Mouse (Mus musculus): ENCODE measurements around the gene Glp2r. TPM values are rescaled to one million over a fixed set of nuclear protein-coding genes. Genes with fewer than 3 reads are reported as not detected.

Glp2r gene
- total RNA-seq, 2 experiments from 2014 or later = 0.06 TPM; not detected in 1

DNA sequence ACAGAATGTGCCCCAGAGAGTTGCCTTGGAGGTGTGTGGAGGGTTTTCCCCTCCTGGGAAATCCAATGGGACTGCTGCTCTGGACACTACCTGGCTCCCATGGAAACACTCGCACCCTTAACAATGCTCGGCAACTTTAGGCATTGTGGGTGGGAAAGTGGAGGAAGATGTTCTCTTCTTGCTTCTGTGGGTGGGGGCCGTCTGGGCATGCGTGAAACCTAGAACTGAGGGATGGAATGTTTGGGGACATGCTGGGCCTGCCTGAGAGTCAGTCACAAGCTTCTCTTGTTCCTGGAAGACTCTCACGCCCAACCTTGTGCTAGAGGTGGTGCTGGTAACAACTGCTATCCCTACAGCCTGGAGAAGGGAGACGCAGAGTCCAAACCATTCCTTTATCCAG is 106.0 kb downstream of the Glp2r start:
- DNase-seq (ENCODE audit: low spot score in 2 of 2) = no peak

DNA sequence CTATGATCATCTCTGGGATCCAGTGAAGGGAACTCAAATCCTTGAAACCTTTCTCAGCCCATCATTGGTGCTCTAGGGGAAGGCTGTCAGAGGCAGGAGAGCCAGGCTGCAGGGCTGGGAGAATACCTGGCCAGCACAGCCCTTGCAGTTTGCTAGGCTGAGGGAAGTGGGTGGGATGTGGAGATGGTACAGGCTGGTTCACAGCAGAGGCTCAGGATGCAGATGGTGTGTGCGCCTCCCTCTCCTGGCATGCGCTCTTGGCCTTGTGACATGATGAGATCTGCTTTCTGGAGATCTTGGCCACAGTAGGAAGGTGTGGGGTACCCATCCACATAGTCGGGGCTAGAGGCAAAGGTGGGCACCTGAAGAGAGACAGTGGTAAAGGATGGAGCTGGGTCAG is 106.7 kb downstream of the Glp2r start:
- DNase-seq (ENCODE audit: low spot score in 2 of 2) = no peak

DNA sequence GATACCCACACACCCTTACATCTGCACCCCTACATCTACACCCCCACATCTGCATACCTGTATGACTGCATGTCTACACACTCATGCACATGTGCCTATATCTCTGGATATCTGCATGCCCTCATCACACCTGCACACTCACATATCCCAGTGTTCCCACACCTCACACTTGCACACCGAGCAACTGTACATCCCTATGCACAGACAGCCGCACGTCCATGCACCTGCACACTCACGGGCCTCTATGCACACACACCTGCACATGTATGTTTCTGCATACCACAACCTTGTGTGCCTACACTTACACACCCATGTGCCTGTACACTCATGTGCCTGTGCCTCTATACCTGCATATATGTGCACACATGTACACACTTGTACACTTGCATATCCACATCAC is 107.5 kb downstream of the Glp2r start:
- no peak for DNase-seq (ENCODE audit: low spot score in 2 of 2)

DNA sequence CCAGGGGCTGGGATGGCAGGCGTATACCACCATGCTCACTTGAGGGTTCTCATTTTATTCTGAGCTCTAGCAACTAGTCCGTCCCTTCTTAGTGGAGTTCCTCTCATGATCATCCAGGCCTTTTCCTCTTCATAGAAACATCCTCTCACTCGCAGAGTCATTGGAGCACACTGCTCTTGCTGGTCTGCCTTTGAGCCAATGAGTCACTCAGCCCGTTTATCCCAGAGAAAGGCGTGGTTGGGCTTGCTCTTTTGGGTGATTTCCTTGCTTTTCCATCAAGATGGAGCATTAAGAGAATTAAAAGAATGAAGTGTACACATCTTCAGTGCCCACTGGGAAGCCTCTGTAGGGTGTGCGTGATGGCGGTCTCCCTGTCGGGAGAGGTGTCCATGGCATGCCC is 109.5 kb downstream of the Glp2r start:
- no peak for DNase-seq (ENCODE audit: low spot score in 2 of 2)

DNA sequence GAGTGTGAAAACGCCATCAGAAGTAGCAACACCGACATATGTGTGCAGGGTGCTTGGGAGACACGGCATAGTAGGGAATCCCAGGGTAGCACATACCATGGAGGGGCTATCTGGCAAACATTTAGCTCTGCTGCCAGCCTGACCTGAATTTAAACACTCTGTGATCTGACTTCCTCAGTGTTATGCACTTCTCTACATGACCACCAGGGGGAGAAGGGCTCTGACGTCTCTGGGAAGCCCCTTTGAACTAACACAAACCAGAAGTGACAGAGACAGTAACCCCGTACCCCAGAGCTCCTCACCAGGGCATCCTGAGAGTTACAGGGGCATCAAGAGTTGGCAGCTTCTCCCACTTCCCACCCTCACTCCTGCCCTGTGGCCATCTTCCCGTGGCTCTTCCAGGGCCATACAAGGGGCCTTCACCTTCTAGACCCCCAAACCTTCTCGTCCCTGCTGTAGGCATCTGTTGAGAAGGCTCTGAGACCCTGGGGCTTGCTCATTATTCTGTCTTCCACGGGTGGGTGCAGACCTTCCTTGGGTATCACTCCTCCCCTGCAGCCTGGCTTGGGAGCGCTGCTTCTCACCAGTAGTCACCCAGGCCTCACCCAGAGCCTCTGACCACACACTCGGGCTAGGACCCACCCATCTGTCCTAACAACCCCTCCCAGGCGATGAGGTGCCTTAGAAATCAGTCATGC is 113.1 kb downstream of the Glp2r start:
- DNase-seq (ENCODE audit: low spot score in 2 of 2) = no peak

DNA sequence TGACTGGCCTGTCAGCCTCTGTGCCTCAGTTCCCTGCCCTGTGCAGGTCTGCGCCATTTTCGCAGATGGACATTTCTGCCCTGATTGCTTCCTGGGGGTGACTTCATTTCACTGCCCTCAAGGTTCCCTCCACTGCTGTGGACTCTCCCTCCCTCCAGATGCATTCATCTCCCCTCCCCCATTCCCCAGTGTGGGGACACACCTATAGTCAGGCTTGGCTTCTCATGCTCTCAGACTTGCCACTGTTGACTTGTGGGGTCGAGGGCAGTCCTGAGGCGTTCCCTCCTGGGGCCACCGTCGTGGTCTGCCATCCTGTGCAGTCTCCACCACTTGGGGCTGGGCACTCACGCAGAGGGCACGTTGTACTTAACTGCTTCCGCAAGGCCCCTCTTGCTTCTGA is 114.1 kb downstream of the Glp2r start:
- DNase-seq (ENCODE audit: low spot score in 2 of 2) = no peak

DNA sequence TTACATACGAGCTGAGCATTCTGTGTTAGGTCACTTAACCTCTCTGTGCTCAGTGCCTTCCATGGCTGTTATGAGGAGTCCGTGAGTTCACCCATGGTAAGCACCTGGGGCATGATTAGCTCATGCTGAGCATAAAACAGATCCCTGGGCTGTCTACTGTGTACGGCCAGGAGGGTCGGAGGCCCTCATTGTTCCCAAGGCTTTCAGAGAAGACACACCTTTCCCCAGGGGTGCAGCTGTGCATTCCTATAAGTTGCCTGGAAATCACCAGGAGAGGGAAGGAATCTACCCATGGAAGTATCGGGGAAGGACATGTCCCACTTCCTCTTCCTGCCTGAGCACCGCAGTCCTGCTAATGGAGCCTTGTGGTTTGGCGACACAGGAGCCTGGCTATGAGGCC is 114.6 kb downstream of the Glp2r start:
- no peak for DNase-seq (ENCODE audit: low spot score in 2 of 2)

DNA sequence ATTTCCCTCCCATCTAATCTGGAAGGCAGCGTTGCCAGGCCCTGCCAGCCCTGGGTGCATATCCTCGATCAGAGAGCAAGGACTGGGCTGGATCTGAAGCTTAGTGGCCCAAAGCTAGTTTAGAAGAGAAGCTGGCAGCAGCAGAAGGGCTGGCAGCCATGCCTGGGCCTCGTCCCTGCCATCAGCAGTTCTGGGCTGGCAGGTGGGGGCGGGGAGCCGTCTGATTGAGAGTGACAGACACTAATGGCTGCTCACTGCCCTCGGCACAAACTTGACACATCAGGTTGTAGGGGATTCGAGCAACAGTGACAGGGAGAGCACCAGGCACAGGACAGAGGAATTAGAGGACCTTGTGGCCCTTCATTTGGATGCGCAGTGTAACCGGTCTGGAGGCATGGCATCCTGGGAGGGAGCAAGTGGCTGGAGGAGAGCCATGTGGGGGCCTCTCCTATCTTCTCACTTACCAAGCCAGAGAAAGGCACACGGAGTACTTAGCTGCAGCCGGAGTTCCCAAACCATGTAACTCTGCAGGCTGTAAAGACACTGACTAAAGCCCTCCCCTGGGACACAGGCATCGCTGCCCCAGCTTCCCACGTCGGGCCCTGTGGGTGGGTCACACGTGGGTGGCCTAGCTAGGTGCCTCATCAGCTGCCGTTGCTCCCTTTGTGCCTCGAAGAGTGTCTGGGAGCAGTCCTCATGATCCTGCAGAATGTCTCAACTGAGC is 115.6 kb downstream of the Glp2r start:
- DNase-seq (ENCODE audit: low spot score in 2 of 2) = no peak

DNA sequence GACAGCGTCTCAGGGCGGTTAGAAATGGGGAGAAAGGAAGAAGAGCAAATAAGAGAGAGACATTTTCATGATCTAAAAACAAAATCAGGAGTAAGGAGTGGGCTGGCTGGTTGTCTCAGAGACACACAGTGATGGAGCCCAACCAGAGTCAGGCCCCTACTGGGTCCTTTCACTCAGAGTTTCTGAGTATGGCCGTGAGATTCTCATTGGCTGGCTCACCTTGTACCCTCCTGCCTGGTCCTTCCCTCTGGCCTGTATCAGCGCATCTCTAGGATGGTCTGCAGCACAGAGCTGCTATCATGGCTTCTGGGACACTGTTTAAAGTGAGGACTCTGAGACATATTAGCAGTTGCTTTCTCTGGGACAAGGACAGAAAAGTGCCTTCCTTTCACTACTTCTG is 116.4 kb downstream of the Glp2r start:
- DNase-seq (ENCODE audit: low spot score in 2 of 2) = no peak

DNA sequence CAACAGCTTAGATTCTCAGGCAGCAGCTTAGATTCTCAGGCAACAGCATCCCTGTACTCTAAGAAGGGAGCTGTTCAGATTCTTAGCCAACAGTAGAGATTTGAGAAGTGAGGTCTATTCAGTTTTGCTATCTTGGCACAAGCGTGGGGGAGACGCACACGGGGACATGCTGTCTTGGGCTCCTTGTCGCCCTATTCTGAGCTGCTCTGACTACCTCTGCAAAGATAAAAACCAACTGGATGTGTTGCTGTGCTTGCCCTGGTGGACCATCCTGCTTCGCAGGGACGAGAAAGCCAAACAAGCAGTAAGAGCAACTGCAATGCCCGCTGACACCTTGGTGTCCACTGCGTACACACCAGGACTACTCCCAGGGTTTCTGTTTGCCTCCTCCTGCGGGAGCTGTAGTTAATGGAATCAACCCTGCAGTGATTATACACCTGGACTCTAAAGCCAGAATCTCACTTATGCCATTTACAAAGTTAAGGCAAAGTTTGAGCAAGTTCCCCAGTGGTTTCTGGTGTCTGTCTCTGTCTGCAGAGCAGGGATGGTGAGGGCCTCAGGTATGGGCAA is 117.3 kb downstream of the Glp2r start:
- DNase-seq (ENCODE audit: low spot score in 2 of 2) = no peak

DNA sequence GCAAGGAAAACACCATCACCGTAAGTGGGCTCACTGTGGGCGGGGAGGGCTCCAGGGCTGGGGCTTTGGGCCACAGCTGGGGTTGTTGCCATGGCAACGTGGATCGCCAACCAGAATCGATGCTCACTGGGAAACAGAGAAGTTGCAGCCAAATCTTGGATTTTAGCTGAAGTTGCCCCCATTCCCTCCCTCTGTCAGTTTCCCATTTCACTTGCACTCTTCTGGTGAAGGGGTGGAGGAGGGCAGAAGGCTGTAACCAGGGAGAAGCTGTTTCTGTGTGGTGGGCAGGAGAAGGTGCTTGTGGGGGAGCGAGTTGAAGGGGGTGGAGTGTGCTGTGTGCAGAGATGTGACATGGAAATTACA is 118.1 kb downstream of the Glp2r start:
- no peak for DNase-seq (ENCODE audit: low spot score in 2 of 2)

DNA sequence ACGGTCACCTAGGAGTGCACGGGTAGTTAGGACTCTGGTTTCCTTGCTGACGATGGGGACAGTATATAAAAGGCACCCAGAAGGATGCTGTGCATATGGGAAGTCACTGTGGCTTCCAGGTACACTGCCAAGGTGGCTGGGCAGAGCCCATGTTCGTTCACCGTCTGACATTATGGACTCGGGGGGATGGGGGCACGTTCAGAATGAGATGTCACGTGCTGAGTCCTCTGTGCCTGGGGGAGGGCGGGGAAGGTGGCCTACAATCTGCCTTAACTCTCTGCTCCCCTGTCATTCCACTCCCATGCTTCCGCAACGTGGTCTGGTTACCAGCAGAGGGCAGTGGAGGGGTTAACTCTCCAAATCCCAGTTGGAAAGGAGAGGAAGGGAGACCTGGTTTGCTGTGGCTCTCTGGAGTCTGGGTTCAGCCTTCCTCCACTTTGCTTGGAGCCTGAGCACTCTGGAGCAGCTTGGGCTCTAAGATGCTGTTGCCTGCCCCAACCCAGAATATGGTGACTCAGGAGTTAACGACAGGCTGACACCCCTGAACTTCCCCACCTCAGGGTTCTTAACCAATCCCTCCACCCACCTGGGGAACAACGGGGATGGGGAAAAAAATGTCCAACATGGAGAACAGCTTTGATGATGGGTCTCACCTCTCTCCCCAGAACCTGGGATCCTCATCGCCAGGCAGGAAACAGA is 118.6 kb downstream of the Glp2r start:
- DNase-seq (ENCODE audit: low spot score in 2 of 2) = no peak

DNA sequence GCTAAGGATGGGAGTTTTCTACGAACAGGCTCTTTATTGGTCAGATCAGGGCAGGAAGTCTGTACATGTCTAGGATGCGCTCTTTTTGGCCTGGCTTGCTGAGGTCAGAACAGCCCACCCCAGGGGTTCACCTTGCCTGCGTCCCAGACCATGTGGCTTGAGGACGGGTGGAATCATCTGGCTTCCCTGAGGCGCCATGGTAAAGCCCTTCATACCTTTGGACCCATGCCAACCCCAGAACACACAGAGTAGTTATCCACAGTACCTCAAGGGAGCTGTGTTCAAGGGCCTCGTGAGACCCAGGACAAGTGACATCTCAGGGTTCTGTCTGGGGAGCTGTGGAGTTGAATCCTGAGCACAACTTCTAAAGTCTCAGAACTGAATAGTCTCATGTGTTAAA is 119.2 kb downstream of the Glp2r start:
- no peak for DNase-seq (ENCODE audit: low spot score in 2 of 2)

DNA sequence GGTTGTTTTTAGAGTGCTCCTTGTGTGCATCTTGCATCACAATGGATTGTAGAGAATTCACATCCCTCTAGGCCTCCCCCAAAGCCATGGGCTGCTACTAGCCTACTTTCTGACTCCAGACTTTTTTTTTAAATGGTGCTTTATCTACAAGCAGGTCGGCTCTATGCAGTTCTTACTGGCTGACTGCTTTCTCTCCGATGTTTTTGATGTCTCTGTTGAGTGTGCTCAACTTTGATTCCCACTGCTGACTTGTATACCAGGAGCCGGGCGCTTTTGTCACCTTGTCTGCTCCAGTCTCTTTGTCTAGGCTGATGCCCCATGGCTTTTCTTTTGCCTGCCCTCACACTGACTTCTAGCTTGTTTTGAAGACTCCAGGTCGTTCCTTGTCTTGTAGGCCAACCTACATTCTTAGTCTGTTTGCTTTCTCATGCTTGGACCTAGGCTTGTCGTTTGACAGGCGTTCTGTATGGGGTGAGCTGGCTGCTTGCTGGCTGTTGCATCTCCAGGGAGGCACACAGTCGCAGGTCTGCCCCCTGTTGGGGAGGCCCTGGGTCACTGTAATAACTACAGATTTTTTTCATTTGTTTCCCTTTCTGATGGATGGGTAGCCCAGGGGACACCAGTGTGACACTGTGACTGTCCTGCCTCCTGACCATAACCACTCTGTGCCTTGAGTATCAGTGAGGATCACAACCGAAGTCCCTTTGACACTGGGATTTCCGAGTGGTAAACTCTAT is 120.8 kb downstream of the Glp2r start:
- no peak for DNase-seq (ENCODE audit: low spot score in 2 of 2)

DNA sequence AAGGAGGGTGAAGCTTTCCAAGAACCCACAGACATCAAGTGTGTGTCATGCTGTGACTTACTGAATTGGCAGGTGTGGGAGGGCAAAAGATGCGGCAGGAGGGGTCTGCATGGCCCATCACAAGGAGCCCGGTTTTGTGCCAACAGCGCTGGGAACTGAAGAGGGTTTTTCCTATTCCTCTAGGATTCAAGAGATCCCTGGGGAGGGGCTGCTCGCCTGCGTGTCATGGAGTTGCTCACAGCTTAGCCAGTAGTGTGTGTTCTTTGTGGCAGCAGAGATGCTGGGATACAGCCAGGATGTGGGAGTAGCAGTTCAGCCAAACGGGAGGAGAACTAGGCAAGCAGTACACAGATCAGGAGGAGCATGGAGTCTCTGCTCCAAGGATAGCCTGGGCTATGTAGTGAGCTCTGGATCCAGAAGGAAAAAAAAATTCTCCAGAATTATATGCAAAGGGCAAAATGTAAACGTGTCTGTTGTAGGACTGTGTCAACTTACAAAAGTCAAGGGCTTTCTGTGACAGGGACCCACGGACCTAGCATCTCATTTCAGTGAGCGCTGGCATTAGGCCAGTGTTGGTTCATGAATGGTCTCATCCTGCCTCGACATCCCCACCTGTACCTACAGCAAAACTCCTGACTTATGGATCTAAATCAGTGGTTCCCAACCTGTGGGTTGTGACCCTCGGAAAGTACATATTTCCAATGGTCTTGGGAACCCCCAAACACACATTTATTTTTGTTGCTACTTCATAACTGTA is 122.1 kb downstream of the Glp2r start:
- no peak for DNase-seq (ENCODE audit: low spot score in 2 of 2)

DNA sequence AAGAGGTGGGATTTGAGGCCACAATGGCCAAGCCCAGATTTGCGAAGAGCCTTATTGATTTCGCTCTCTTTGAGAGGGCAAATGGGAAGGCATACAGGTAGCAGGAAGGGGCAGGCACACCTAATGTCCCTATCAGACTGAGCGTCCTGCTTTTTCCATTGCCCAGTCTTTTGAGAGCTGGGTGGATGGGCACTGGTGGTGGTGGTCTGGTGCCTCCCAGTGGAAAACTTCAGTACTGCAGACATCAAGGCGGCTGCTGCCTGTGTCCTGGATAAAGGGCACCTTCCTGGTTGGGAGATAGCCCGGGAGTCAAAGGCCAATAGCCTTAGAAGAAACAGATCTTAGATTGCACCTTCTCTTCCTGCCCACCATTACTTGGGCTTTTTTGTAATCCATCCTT is 123.2 kb downstream of the Glp2r start:
- DNase-seq (ENCODE audit: low spot score in 2 of 2) = peak; percentile 30 to 65

DNA sequence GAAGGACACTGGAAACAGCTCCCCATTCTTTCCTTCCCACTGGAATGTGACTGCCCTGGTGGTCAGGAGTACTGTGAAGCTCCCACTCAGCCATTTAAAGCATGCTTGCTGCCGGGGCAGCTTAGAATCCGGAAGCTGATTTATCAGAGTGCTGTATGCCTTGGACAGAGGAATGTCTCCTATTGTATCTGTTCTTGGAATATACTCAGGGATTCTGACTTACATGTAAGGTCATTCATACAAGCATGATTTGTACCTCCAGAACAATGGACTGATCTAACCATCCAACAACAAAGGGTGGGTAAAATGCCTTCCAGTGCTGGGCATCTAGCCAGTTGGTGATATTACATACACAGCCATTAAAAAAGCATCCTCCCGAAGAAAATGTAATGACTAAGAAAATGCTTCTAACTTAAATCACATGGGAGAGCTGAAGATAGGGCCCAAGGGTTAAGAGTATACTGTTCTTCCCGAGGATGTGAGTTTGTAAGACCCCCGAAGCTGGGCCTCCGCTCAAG is 126.3 kb downstream of the Glp2r start:
- no peak for DNase-seq (ENCODE audit: low spot score in 2 of 2)

DNA sequence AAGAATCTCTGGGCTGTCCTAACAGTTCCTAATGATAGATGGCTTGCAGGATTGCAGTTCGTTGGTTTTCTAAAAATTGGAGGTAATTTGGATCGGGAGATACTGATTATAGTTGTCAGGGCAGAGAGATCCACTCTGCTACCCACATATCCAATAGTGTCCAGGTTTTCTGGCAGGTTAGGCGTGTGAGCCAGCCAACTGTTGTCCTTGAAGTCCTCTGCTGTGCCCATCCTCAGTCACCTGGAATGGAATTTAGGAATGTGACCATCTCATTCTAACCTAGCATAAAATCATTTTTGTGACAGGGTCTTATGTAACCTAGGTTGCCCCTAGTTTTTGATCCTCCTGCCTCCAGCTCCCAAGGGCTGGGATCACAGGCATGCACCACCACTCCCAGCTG is 127.5 kb downstream of the Glp2r start:
- no peak for DNase-seq (ENCODE audit: low spot score in 2 of 2)

DNA sequence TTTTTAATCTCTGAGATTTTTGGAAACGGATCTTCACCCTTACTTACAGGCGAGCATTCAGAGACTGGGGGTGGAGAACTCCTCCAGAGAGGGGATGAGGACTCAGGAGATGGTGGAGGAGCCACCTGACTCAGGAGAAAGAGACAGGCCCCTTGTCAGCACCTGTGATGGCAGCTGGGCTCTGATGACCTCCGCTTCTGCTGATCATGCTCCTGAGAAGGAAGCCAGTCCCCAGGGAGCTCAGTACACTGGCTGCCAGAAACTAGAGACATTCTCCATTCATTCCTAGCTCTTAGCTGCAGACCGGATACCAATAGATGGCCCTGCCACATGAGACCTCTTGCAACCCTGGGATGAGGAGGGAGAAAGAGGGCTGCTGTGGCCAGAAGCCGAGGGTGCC is 128.1 kb downstream of the Glp2r start:
- DNase-seq (ENCODE audit: low spot score in 2 of 2) = no peak

DNA sequence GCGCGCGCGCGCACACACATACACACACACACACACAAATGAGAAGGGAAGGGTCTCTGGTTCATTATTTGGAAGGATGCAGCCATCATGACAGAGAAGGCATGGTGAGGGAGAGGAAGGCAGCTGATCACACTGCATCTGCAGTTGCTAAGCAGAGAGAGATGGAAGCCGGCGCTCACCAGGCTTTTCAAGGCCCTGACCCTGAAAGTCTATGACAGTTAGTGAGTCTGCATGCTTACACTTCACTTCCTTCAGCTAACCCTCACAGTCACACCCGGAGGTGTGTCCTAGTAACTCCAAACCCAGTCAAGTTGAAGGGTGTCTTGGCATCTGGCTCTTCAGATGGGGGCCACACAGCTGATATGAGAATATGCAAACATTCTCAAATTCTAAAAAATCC is 128.5 kb downstream of the Glp2r start:
- DNase-seq (ENCODE audit: low spot score in 2 of 2) = no peak

DNA sequence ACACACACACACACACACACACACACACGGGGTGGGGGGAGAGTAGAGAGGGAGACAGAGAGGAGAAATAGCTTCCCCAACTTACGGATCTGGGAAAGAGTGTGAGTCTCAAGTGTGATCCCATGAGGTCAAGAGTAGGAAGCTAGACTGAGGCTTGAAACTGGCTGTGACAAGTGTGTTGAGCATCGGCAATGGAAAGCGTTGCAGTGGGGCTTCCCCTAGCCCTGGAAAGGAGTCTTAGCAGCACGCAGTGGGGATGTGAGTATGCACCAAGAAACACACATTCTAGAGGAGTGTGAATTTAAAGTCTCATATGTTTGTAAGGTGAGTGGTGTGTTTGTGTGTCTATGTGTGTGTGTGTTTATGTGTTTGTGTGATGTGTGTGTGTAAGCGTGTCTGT is 130.7 kb downstream of the Glp2r start:
- no peak for DNase-seq (ENCODE audit: low spot score in 2 of 2)
